Mouse (Mus musculus) olfactory bulb, adult 2 months (tissue): ENCODE data around the gene Tenm3. TPM values are rescaled to one million over a fixed set of nuclear protein-coding genes. Genes with fewer than 3 reads are reported as not detected.

Source experiments
- H3K27ac ChIP-seq: fragments of 200-500 bp; 2 replicates; pipeline ENCODE4 v1.5.1; 2012; ENCODE audit warnings: low read depth, low read length; ENCODE audit not compliant: insufficient read depth
- H3K4me1 ChIP-seq: fragments of 200-500 bp; 2 replicates; pipeline ENCODE4 v1.6.1; 2012; ENCODE audit warnings: low read length; ENCODE audit not compliant: control insufficient read depth, insufficient read depth
- H3K4me3 ChIP-seq: fragments of 200-500 bp; 2 replicates; pipeline ENCODE4 v1.5.1; 2012; ENCODE audit warnings: mild to moderate bottlenecking, low read depth, low read length, moderate library complexity; ENCODE audit not compliant: insufficient read depth
- CTCF ChIP-seq: fragments of 200-500 bp; IDR thresholded peaks from 2 replicates; pipeline ENCODE4 v1.5.1; 2012; ENCODE audit warnings: low read depth, mild to moderate bottlenecking, low read length, moderate library complexity; ENCODE audit not compliant: insufficient read depth
- POLR2A ChIP-seq: fragments of 200-500 bp; IDR thresholded peaks from 2 replicates; pipeline ENCODE4 v1.6.1; 2012; ENCODE audit warnings: mild to moderate bottlenecking, low read depth, low read length, moderate library complexity; ENCODE audit not compliant: insufficient read depth
- WGBS: fragments of 180-500 bp; shearing (Covaris S2); methylation state at CpG from one replicate; pipeline ENCODE4 v1.1.7; 2018; 5-methylcytosine and 5-hydroxymethylcytosine counted together
- polyA plus RNA-seq: library from polyadenylated mRNA; stranded (reverse); fragments of >200 nt; gene quantifications from 2 replicates; pipeline ENCODE4 v1.2.4, GENCODE M21; 2012; ENCODE audit warnings: low replicate concordance; ENCODE audit not compliant: missing spikeins, insufficient read depth, insufficient read length

Tenm3 gene
- polyA plus RNA-seq, 1 experiment, result 52.2 TPM

GRCm38 (mm10) chr8:48317498-48317897 is 526.3 kb downstream of the Tenm3 start:
- H3K4me3 ChIP-seq, result no peak overlapping the region
- WGBS, result 92% methylated on average over 10 of the region's 10 CpGs
- no peaks in the 10 kb centered on the region for H3K4me1 ChIP-seq
- no peak for TF ChIP-seq CTCF
- TF ChIP-seq POLR2A, result no peak
- H3K27ac ChIP-seq, result no peak overlapping the region

GRCm38 (mm10) chr8:48315605-48316004 is 528.1 kb downstream of the Tenm3 start:
- TF ChIP-seq POLR2A (no peak), CTCF (no peak)
- WGBS, result 90% methylated on average over 8 of the region's 8 CpGs
- Histone ChIP-seq H3K27ac (no peak overlapping the region), H3K4me3 (no peak overlapping the region), H3K4me1 (peaks cover under 1% of the 10 kb centered on the region)

DNA sequence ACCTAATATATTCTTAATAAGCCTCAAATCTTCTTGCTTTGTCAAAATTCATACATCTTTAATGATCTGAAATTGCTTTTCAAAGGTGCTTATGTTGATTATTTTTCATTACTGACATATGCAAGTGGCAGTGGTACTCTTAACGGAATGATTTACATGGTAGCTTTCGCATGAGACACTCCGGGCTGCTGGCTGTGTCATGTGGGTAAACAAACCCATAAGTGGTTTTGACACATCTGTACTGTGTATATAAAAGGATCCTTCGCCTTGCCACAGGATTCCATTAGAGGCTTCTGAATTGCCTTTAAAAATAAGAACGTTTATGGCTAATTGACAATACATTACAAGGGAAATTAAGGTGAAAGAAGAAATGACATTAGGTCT is 529.8 kb downstream of the Tenm3 start:
- 86% methylated on average over 5 of the region's 5 CpGs for WGBS
- H3K4me1 ChIP-seq, result peaks cover 8% of the 10 kb centered on the region
- H3K27ac ChIP-seq, result no peak overlapping the region
- H3K4me3 ChIP-seq, result no peak overlapping the region
- TF ChIP-seq POLR2A, result no peak
- TF ChIP-seq CTCF, result no peak

DNA sequence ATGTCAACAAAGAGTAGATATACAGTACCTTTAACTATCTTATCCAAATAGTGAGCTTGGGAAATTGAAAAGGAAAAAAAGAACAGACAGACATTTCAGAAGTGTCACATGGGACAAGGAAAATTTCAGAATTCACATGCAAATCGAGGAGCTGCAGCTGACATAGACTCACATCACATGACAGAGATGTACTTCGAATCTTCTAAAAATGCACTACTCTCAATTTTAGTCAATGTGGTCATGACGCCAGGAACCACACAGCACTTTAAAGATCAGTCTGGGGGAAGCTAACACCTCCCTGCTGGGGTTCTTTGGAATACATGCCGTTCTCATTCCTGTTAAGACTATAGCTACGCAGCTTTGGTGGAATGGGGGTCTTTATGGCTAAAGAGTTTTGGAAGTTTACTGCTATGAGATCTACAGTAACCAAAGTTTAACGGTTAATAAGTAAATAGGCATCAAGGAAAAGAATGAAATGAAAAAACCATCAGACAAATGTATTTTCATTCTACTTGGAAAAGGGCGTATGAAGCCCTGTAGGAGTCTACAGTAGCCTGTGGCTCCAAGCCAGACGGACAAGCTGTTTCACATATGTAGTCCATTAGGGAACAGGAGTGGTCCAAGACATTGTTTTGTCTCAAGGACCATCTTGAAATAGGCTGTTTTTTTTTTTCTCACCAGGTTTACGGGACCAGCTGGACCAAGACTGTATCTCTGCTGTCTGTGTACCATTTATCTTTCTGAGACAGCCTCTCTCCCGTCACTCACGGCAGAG is 530.4 kb downstream of the Tenm3 start:
- Histone ChIP-seq H3K27ac (no peak overlapping the region), H3K4me1 (peaks cover 10% of the 10 kb centered on the region), H3K4me3 (no peak overlapping the region)
- 83% methylated on average over 11 of the region's 11 CpGs for WGBS
- no peak for TF ChIP-seq CTCF
- TF ChIP-seq POLR2A, result no peak

GRCm38 (mm10) chr8:48311706-48312105 is 532.0 kb downstream of the Tenm3 start:
- no peak overlapping the region for H3K4me3 ChIP-seq
- H3K27ac ChIP-seq, result no peak overlapping the region
- TF ChIP-seq CTCF (no peak), POLR2A (no peak)
- 67% methylated on average over 3 of the region's 3 CpGs for WGBS
- H3K4me1 ChIP-seq, result peaks cover 10% of the 10 kb centered on the region

DNA sequence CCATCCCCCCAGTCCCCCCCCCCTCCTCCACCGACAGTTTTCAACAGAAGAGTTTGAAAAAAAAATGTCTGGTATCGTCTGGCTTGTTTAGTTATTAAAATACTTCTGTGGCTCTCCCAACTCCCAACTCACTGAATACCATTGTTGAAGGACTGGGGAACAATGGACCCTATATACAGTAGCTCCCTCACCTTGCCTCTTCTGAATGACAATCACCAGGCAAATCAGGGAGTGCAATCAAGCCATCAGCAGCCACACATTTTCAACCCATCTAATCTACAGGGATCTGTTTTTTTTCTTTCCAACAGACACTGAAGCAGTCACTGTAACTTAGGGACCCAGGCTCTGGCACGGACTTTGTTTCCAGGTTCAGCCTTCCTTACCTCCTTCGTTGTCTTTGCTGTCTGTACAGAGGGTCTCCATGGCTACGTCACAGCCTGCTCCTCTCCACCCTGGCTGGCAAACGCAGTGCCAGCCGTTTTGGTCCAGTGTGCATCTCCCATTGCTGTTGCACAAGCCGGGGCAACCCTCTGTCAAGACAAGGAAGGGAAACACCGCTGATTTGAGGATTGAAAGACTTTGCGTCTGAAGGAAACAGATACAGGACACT is 533.4 kb downstream of the Tenm3 start:
- Histone ChIP-seq H3K4me3 (no peak overlapping the region), H3K4me1 (peaks cover 10% of the 10 kb centered on the region), H3K27ac (no peak overlapping the region)
- TF ChIP-seq CTCF (no peak), POLR2A (no peak)
- WGBS, result 36% methylated on average over 10 of the region's 10 CpGs

GRCm38 (mm10) chr8:48309191-48309987 is 534.4 kb downstream of the Tenm3 start:
- peaks cover 10% of the 10 kb centered on the region for H3K4me1 ChIP-seq
- no peak overlapping the region for H3K27ac ChIP-seq
- no peak for TF ChIP-seq CTCF
- no peak for TF ChIP-seq POLR2A
- WGBS, result 49% methylated on average over 16 of the region's 16 CpGs
- no peak overlapping the region for H3K4me3 ChIP-seq

DNA sequence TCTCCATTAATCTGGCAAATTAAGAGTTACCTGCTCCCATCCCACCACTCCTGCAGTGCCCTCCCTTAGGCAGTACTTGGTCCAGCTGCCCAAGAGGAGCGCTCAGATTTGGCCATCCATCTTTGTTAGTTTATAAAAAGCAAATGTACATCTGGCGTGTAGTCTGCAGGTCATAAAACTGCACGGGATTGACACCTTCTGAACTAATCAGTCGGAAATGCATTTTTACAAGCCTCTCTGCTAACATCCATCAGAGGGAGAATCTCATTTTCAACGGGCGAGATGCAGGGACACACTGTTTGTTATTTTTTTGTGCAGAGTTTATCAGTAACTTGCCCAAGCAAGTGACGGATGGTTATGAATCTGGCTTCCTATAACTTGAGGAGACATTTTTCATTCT is 539.5 kb downstream of the Tenm3 start:
- no peak overlapping the region for H3K27ac ChIP-seq
- no peak overlapping the region for H3K4me3 ChIP-seq
- no peak for TF ChIP-seq CTCF
- no peak for TF ChIP-seq POLR2A
- H3K4me1 ChIP-seq, result peaks cover 6% of the 10 kb centered on the region
- 92% methylated on average over 7 of the region's 7 CpGs for WGBS

DNA sequence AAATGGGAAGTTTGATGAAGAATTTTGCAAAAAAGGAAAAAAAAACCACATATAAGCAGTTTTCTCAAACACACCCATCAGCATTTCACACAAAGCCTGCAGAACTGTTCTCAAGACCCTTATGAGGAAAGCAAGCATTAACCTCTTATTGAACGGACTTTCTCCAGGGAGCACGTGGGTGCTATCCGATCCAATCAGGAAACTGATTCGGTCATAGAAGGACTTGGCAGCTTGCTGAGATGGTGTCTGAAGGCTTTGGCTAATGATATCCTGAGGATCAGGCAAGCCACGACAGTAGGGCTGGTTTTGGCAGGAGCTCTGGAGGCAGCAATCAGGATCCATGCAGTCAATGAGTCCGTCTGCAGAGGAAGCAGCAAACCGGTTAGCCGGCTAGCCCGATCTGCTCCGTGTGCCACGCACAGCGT is 543.1 kb downstream of the Tenm3 start:
- WGBS, result 36% methylated on average over 12 of the region's 12 CpGs
- no peak overlapping the region for H3K27ac ChIP-seq
- no peak overlapping the region; the same call in 1 of the 2 replicates for H3K4me3 ChIP-seq
- TF ChIP-seq CTCF (no peak), POLR2A (no peak)
- H3K4me1 ChIP-seq, result peaks cover 6% of the 10 kb centered on the region
